Mouse (Mus musculus) spleen, adult 2 months (tissue): ENCODE results near the gene Ick.

Source experiments
- CTCF ChIP-seq: fragments of 200-500 bp; IDR thresholded peaks from 2 replicates; pipeline ENCODE4 v1.5.1; 2011; ENCODE audit warnings: mild to moderate bottlenecking, inconsistent platforms; ENCODE audit not compliant: insufficient read depth, insufficient read length, insufficient replicate concordance; ENCODE audit errors: extremely low read depth
- POLR2A ChIP-seq: fragments of 200-500 bp; IDR thresholded peaks from 2 replicates; pipeline ENCODE4 v1.6.1; 2011; ENCODE audit warnings: low read depth, low read length, inconsistent platforms

- TF ChIP-seq POLR2A (no peak), CTCF (no peak)
Measured at GRCm38 (mm10) chr9:78062392-78062791, 46.6 kb upstream of the Ick start.
